Mouse (Mus musculus) thymus, adult 2 months (tissue): ENCODE measurements around the gene Taf15. TPM values are rescaled to one million over a fixed set of nuclear protein-coding genes. Genes with fewer than 3 reads are reported as not detected.

Experiments used
- DNase-seq: peaks from one replicate; pipeline ENCODE4 v3.0.0; 2021
- H3K27ac ChIP-seq: fragments of 200-500 bp; 2 replicates; pipeline ENCODE4 v1.5.1; 2012; ENCODE audit warnings: low read length, control low read depth; ENCODE audit not compliant: control insufficient read depth, insufficient read depth
- H3K27me3 ChIP-seq: fragments of 200-500 bp; 2 replicates; pipeline ENCODE4 v1.6.1; 2012; ENCODE audit warnings: mild to moderate bottlenecking, low read length, moderate library complexity, mixed read lengths; ENCODE audit not compliant: control insufficient read depth, insufficient read depth
- H3K36me3 ChIP-seq: fragments of 200-500 bp; 2 replicates; pipeline ENCODE4 v1.6.1; 2012; ENCODE audit warnings: mild to moderate bottlenecking, low read length, moderate library complexity; ENCODE audit not compliant: control insufficient read depth, insufficient read depth
- H3K4me1 ChIP-seq: fragments of 200-500 bp; replicated peaks from 2 replicates; pipeline ENCODE4 v1.6.1; 2012; ENCODE audit warnings: low read length; ENCODE audit not compliant: control insufficient read depth, insufficient read depth
- H3K4me3 ChIP-seq: fragments of 200-500 bp; 2 replicates; pipeline ENCODE4 v1.5.1; 2012; ENCODE audit warnings: mild to moderate bottlenecking, low read length, control low read depth, moderate library complexity; ENCODE audit not compliant: control insufficient read depth, insufficient read depth
- CTCF ChIP-seq: fragments of 200-500 bp; IDR thresholded peaks from 2 replicates; pipeline ENCODE4 v1.5.1; 2012; ENCODE audit warnings: mild to moderate bottlenecking, control low read depth, low read length, moderate library complexity, borderline replicate concordance; ENCODE audit not compliant: control insufficient read depth, poor library complexity, insufficient read depth; ENCODE audit errors: extremely low read depth
- POLR2A ChIP-seq: fragments of 200-500 bp; IDR thresholded peaks from 2 replicates; pipeline ENCODE4 v1.6.1; 2012; ENCODE audit warnings: mild to moderate bottlenecking, low read length, control low read depth, moderate library complexity; ENCODE audit not compliant: control insufficient read depth, poor library complexity, insufficient read depth; ENCODE audit errors: extremely low read depth
- WGBS: fragments of 180-500 bp; shearing (Covaris S2); methylation state at CpG from one replicate; pipeline ENCODE4 v1.1.7; 2018; 5-methylcytosine and 5-hydroxymethylcytosine counted together
- polyA plus RNA-seq: library from polyadenylated mRNA; depleted of rRNA; stranded (reverse); fragments of >200 nt; gene quantifications from 2 replicates; pipeline ENCODE4 v1.2.3, GENCODE M21; 2012

Taf15 gene
- polyA plus RNA-seq, 1 experiment = 17.1 TPM

GRCm38 (mm10) chr11:83533192-83533591 is 60.3 kb downstream of the Taf15 start:
- DNase-seq = no peak
- TF ChIP-seq CTCF (no peak), POLR2A (no peak)
- Histone ChIP-seq H3K27ac (no peak overlapping the region), H3K4me1 (peaks cover 12% of the 10 kb centered on the region), H3K36me3 (no peaks in the 10 kb centered on the region), H3K27me3 (no peaks in the 10 kb centered on the region), H3K4me3 (no peak overlapping the region)
- WGBS = 95% methylated on average over 1 of the region's 1 CpGs

DNA sequence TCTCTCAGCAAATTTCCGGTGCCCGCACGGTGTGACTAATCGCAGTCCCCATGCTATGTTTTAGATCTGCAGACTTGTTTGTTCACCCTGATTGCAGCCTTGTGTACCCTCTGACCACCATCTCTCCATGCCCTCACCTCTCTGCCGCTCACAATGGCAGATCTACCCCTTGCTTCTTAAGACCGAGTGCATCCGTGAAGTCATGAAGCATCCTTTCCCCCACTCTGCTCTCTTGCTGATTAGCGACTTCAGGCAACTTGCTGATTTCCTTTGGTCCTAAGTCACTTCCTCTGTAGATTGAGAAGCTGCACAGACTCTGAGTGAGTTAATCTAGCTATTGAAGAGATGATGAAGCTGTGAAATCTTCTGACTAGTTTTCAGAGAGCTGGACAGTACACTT is 61.3 kb downstream of the Taf15 start:
- DNase-seq = no peak

GRCm38 (mm10) chr11:83534609-83535423 is 61.9 kb downstream of the Taf15 start:
- no peaks in the 10 kb centered on the region for H3K36me3 ChIP-seq
- no peaks in the 10 kb centered on the region for H3K27me3 ChIP-seq
- H3K4me1 ChIP-seq = peaks cover 12% of the 10 kb centered on the region
- H3K27ac ChIP-seq = no peak overlapping the region
- no peak for DNase-seq
- WGBS = 29% methylated on average over 13 of the region's 13 CpGs
- H3K4me3 ChIP-seq = no peak overlapping the region
- TF ChIP-seq POLR2A = no peak
- TF ChIP-seq CTCF = no peak

More for the DNA sequence above, 61.3 kb downstream of the Taf15 start:
- TF ChIP-seq POLR2A = no peak
- no peak for TF ChIP-seq CTCF
- H3K27ac ChIP-seq = no peak overlapping the region
- peaks cover 12% of the 10 kb centered on the region for H3K4me1 ChIP-seq
- no peaks in the 10 kb centered on the region for H3K27me3 ChIP-seq
- 51% methylated on average over 8 of the region's 8 CpGs for WGBS
- no peaks in the 10 kb centered on the region for H3K36me3 ChIP-seq
- H3K4me3 ChIP-seq = no peak overlapping the region

DNA sequence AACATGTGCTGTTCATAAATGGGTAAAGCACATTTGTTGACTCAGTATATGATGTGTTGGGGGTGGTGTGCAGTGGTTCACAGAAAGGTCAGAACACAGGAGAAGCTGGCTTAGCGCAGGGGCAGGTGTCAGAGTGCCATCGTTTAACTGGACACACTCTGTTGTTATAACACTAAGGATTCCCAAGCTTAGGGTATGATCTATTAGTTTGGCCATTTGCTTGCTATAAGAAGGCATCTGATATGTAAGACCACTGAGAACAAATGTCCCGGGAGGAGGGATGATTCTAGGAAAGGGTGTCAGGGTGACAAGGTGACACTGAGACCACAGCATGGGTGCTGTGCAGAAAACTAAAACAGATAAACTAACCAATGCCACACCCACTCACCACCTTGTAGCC is 63.9 kb downstream of the Taf15 start:
- WGBS = 37% methylated on average over 3 of the region's 3 CpGs
- Histone ChIP-seq H3K27ac (no peak overlapping the region), H3K4me3 (no peak overlapping the region), H3K27me3 (no peaks in the 10 kb centered on the region), H3K4me1 (peaks cover 12% of the 10 kb centered on the region), H3K36me3 (no peaks in the 10 kb centered on the region)
- DNase-seq = no peak
- TF ChIP-seq POLR2A = no peak
- no peak for TF ChIP-seq CTCF

- H3K27ac ChIP-seq = no peak overlapping the region
- no peaks in the 10 kb centered on the region for H3K36me3 ChIP-seq
- TF ChIP-seq POLR2A (no peak), CTCF (no peak)
- no peak for DNase-seq
- no peak overlapping the region for H3K4me3 ChIP-seq
- 60% methylated on average over 3 of the region's 3 CpGs for WGBS
- peaks cover 12% of the 10 kb centered on the region for H3K4me1 ChIP-seq
- H3K27me3 ChIP-seq = no peaks in the 10 kb centered on the region
These were observed 65.9 kb downstream of the Taf15 start for GRCm38 (mm10) chr11:83538705-83539314.

- TF ChIP-seq POLR2A (no peak), CTCF (no peak)
- no peak overlapping the region for H3K4me3 ChIP-seq
- no peak for DNase-seq
- no peak overlapping the region for H3K27ac ChIP-seq
- no peaks in the 10 kb centered on the region for H3K36me3 ChIP-seq
- WGBS = 91% methylated on average over 2 of the region's 2 CpGs
- peaks cover 6% of the 10 kb centered on the region for H3K4me1 ChIP-seq
- no peaks in the 10 kb centered on the region for H3K27me3 ChIP-seq
These were observed 68.0 kb downstream of the Taf15 start for GRCm38 (mm10) chr11:83540931-83541330.
